Mouse (Mus musculus) forebrain, embryonic 16.5 days (tissue): ENCODE data around the gene Cep85l. TPM values are rescaled to one million over a fixed set of nuclear protein-coding genes. Genes with fewer than 3 reads are reported as not detected.

Experiments
- ATAC-seq: fragments of 200-750 bp; cut with Nextera tagmentation; 2 replicates; pipeline ENCODE4 v1.8.0; 2017; ENCODE audit warnings: mild to moderate bottlenecking, moderate library complexity
- H3K27ac ChIP-seq: fragments of 300-500 bp; sonication (generic); 2 replicates; pipeline ENCODE4 v1.5.1; 2014; ENCODE audit warnings: low read length, control low read depth
- H3K27me3 ChIP-seq: fragments of 300-500 bp; sonication (generic); replicated peaks from 2 replicates; pipeline ENCODE4 v1.6.1; 2014; ENCODE audit warnings: low read length; ENCODE audit not compliant: control insufficient read depth, insufficient read depth
- H3K36me3 ChIP-seq: fragments of 300-500 bp; sonication (generic); 2 replicates; pipeline ENCODE4 v1.6.1; 2014; ENCODE audit not compliant: control insufficient read depth, insufficient read depth
- H3K4me1 ChIP-seq: fragments of 300-500 bp; sonication (generic); replicated peaks from 2 replicates; pipeline ENCODE4 v1.6.1; 2014; ENCODE audit warnings: low read length; ENCODE audit not compliant: control insufficient read depth, insufficient read depth
- H3K4me2 ChIP-seq: fragments of 300-500 bp; sonication (generic); 2 replicates; pipeline ENCODE4 v1.6.1; 2014; ENCODE audit warnings: mild to moderate bottlenecking, low read length, control low read depth
- H3K4me3 ChIP-seq: fragments of 300-500 bp; sonication (generic); replicated peaks from 2 replicates; pipeline ENCODE4 v1.5.1; 2014; ENCODE audit warnings: mild to moderate bottlenecking, low read length, control low read depth
- H3K9ac ChIP-seq: fragments of 300-500 bp; sonication (generic); replicated peaks from 2 replicates; pipeline ENCODE4 v1.6.1; 2014; ENCODE audit warnings: low read depth, low read length, control low read depth
- H3K9me3 ChIP-seq: fragments of 300-500 bp; sonication (generic); 2 replicates; pipeline ENCODE4 v1.6.1; 2016; ENCODE audit warnings: low read length; ENCODE audit not compliant: control insufficient read depth
- WGBS: fragments of 180-500 bp; shearing (Covaris S2); extraction: QIAGEN DNeasy Blood & Tissue Kit; methylation state at CpG from one replicate; pipeline ENCODE4 v1.1.7; 2014; 5-methylcytosine and 5-hydroxymethylcytosine counted together
- polyA plus RNA-seq: library from polyadenylated mRNA; unstranded; fragments of >200 nt; fragmentation: Nextera tagmentation; extraction: Ambion mirVana; gene quantifications from 2 replicates; pipeline ENCODE4 v1.2.1, GENCODE M21; 2015

Cep85l gene
- polyA plus RNA-seq, 1 experiment from 2014 or later: 8.3 TPM

DNA sequence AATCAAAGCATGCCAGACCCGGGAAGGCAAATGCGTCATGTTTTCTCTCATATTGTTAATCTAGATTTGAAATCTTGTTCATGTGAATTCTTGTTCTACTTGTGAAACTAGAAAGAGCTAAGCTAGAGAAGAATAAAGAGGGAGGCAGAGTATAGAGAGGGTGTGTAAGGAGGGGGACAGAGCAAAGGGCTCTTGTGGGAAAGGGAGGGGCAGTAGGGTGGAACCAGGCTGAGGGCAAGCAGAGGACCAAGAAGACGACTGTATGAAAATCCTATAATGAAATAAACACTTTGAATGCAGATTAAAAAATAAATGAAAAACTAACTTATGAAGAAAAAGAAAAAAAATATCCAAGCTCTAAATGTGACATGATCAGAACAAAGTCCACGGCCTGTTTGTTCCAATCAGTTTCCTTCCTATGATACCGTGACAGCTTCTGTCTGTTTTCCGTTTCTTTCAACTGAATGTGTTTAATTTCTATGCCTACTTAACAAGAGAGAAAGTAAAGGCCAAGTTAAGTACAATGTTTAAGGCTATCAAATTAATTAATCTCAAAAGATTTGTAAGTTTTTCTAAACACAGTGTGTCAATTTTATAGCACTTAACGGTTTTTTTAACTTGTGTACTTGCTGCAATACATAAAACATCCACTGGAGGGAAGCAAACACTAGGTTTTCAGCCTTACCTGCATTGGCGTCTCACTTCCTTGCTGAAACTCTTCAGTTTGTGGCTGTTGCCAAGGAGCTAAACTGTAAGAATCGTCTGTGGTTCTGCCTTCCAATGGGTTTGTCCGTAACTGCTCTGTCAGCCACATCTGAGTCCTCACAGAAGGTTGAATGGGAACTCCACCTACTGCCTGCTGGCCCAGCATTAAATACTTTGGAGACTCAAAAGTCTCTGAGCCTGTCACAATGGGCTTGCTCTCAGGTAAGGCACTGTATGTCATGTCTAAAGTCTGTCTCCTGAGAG lies 31.7 kb downstream of the Cep85l start:
- no peaks in the 10 kb centered on the region for H3K9me3 ChIP-seq
- no peak overlapping the region for H3K9ac ChIP-seq
- no peaks in the 10 kb centered on the region for H3K27me3 ChIP-seq
- no peak overlapping the region for H3K4me2 ChIP-seq
- no peaks in the 10 kb centered on the region for H3K36me3 ChIP-seq
- 0 out of 2 replicates have a peak, but pooled peaks cover 3% of the 10 kb centered on the region for H3K4me1 ChIP-seq
- WGBS: 58% methylated on average over 10 of the region's 10 CpGs
- peak; percentile 80 for ATAC-seq
- H3K4me3 ChIP-seq: no peak overlapping the region
- no peak overlapping the region for H3K27ac ChIP-seq

DNA sequence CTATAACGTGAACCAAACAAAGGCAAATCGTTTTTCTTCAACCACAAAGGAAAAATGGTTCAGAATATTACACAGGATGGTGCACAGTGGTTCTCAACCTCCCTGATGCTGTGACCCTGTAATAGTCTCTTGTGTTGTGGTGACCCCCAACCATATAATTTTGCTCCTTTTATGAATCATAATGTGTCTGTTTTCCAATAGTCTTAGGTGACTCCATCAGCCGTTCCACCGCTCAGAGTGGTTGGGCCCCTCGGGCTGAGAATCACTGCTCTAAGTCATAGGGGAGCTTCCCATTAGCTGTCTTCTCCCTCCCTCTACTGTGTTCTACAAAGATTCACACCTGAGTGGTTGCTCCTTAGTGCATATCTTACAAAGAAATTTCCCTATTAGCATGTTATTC lies 32.8 kb downstream of the Cep85l start:
- H3K9ac ChIP-seq: no peak overlapping the region
- 86% methylated on average over 5 of the region's 5 CpGs for WGBS
- ATAC-seq: no peak
- no peaks in the 10 kb centered on the region for H3K27me3 ChIP-seq
- no peaks in the 10 kb centered on the region for H3K36me3 ChIP-seq
- no peak overlapping the region for H3K27ac ChIP-seq
- H3K4me3 ChIP-seq: no peak overlapping the region
- H3K4me2 ChIP-seq: no peak overlapping the region
- 0 out of 2 replicates have a peak, but pooled peaks cover 3% of the 10 kb centered on the region for H3K4me1 ChIP-seq
- H3K9me3 ChIP-seq: no peaks in the 10 kb centered on the region

GRCm38 (mm10) chr10:53346506-53346905 lies 33.2 kb downstream of the Cep85l start:
- Histone ChIP-seq H3K4me3 (no peak overlapping the region), H3K4me1 (0 out of 2 replicates have a peak, but pooled peaks cover 3% of the 10 kb centered on the region), H3K9ac (no peak overlapping the region), H3K9me3 (no peaks in the 10 kb centered on the region), H3K27me3 (no peaks in the 10 kb centered on the region), H3K36me3 (no peaks in the 10 kb centered on the region), H3K4me2 (no peak overlapping the region), H3K27ac (no peak overlapping the region)
- 0 out of 2 replicates have a peak, but pooled peaks have one; percentile 26 for ATAC-seq
- 52% methylated on average over 3 of the region's 3 CpGs for WGBS

- WGBS: 89% methylated on average over 4 of the region's 4 CpGs
- Histone ChIP-seq H3K9me3 (no peaks in the 10 kb centered on the region), H3K4me1 (0 out of 2 replicates have a peak, but pooled peaks cover 3% of the 10 kb centered on the region), H3K9ac (no peak overlapping the region), H3K4me3 (no peak overlapping the region), H3K4me2 (no peak overlapping the region), H3K36me3 (no peaks in the 10 kb centered on the region), H3K27ac (no peak overlapping the region), H3K27me3 (no peaks in the 10 kb centered on the region)
- ATAC-seq: no peak
Measured at GRCm38 (mm10) chr10:53345508-53345907, 34.2 kb downstream of the Cep85l start.

DNA sequence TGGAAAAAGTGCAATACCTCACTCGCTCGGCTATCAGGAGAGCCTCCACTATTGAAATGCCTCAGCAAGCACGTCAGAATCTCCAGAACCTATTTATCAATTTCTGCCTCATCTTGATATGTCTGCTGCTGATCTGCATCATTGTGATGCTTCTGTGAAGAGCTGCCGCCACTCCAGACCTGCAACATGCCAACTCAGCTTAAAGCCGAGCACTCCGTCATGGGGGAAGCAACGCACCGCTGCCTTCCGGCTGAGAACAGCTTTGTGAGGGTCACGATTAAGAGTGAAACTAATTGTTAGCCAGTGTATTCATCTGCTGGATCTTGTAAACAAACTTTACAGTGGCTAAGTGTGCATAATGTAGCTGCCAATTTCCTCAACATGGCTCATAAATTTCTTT lies 35.9 kb downstream of the Cep85l start:
- Histone ChIP-seq H3K4me3 (no peak overlapping the region), H3K27me3 (no peaks in the 10 kb centered on the region), H3K27ac (no peak overlapping the region), H3K9ac (no peak overlapping the region), H3K9me3 (no peaks in the 10 kb centered on the region), H3K4me2 (no peak overlapping the region), H3K36me3 (no peaks in the 10 kb centered on the region), H3K4me1 (0 out of 2 replicates have a peak, but pooled peaks cover 3% of the 10 kb centered on the region)
- ATAC-seq: no peak
- 47% methylated on average over 10 of the region's 10 CpGs for WGBS

- Histone ChIP-seq H3K27ac (no peak overlapping the region), H3K4me2 (no peak overlapping the region), H3K27me3 (no peaks in the 10 kb centered on the region), H3K9me3 (no peaks in the 10 kb centered on the region), H3K9ac (no peak overlapping the region), H3K4me1 (0 out of 2 replicates have a peak, but pooled peaks cover 3% of the 10 kb centered on the region), H3K4me3 (no peak overlapping the region), H3K36me3 (no peaks in the 10 kb centered on the region)
- 86% methylated on average over 6 of the region's 6 CpGs for WGBS
- ATAC-seq: no peak
Measured at GRCm38 (mm10) chr10:53343384-53343783, 36.4 kb downstream of the Cep85l start.

GRCm38 (mm10) chr10:53342166-53342728 lies 37.5 kb downstream of the Cep85l start:
- Histone ChIP-seq H3K27ac (no peak overlapping the region), H3K4me3 (no peak overlapping the region), H3K4me1 (0 out of 2 replicates have a peak, but pooled peaks cover 3% of the 10 kb centered on the region), H3K4me2 (no peak overlapping the region), H3K9ac (no peak overlapping the region), H3K27me3 (no peaks in the 10 kb centered on the region), H3K36me3 (no peaks in the 10 kb centered on the region), H3K9me3 (no peaks in the 10 kb centered on the region)
- WGBS: 93% methylated on average over 9 of the region's 9 CpGs
- ATAC-seq: no peak

DNA sequence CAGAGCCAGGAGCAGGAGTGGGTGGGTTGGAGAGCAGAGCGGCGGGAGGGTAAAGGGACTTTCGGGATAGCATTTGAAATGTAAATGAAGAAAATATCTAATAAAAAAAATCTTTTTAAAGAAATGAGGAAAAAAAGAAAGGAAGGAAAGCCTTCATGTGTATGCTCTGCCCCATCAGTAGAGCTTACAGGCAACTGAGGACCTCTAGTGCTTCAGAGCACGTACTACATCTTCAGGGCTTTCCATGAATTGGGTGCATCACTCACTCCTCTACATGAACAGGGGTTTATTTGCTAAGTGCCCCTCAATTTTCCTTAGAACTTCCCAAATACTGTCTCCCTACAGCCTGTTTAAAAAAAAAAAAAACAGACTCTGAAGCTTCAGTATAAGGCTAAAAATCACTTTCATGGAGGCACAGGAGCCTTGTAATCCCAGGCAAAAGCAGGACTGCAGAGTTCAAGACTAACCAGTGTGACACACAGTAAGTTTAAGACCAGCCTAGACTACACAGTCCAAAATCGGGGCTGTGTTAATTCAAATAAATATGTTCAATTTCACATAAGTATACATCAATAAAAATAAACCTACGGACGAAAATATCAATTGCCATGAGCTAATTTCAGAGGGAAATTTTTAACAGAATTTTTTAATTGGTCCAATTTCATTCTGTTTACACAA lies 38.3 kb downstream of the Cep85l start:
- Histone ChIP-seq H3K36me3 (no peaks in the 10 kb centered on the region), H3K27me3 (no peaks in the 10 kb centered on the region), H3K9me3 (no peaks in the 10 kb centered on the region), H3K4me1 (0 out of 2 replicates have a peak, but pooled peaks cover 4% of the 10 kb centered on the region), H3K27ac (no peak overlapping the region), H3K4me3 (no peak overlapping the region), H3K9ac (no peak overlapping the region), H3K4me2 (no peak overlapping the region)
- WGBS: 73% methylated on average over 7 of the region's 7 CpGs
- peak; percentile 77 for ATAC-seq

DNA sequence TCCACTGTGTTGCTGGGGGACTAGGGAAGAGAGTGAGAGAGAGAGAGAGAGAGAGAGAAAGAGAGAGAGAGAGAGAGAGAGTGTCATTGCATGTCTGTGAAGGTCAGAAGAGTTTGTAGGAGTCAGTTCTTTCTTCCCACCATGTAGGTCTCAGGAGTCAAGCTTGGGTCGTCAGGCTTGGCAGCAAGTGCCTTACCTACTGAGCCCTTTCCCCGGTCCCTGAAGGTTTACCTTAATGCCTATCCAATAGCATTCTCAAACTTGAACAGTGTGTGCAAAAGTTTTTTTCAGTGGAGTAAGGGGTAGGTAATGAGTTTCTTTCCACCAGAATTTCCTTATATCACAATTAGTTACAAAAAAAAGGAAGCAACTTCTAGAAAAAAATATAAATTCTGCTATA lies 40.7 kb downstream of the Cep85l start:
- no peak for ATAC-seq
- WGBS: 60% methylated on average over 2 of the region's 2 CpGs
- Histone ChIP-seq H3K27me3 (no peaks in the 10 kb centered on the region), H3K4me3 (no peak overlapping the region), H3K36me3 (no peaks in the 10 kb centered on the region), H3K9ac (no peak overlapping the region), H3K4me1 (peaks cover 14% of the 10 kb centered on the region), H3K9me3 (no peaks in the 10 kb centered on the region), H3K4me2 (no peak overlapping the region), H3K27ac (no peak overlapping the region)
